Mouse (Mus musculus): ENCODE results near the gene Hdhd5.

DNA sequence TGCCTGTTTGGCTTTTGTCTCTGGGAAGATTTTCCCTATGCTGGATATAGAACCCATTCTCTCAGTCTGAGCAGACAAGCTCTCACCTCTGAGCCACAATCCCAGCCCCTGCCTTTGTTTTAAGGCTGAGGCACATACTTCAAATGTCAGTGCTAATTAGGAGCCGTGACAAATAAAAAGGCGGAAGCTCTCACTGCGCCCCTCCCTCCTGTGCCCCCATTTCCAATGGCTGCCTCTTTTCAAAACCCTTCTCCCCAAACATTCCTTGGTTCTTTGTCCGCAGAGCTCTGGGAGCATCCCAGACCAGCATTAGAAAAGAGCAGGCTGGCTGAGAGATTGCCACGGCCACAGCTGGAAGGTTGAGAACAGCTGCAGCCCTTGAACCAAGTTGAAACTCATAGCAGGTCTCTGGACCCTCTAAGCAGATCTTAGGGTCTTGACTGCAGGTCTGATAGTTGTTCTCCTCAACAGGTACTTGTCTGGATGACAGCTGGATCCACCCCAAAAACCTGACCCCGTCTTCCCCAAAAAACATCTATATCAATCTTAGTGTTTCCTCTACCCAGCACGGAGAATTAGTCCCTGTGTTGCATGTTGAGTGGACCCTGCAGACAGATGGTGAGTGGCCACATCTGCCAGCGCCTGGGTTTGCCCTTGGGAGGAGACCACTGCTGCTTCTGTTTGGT, 58.5 kb downstream of the Hdhd5 start:
- TF ChIP-seq CTCF (IDR thresholded peaks at IDR 0.05; ENCODE audit: borderline replicate concordance, control insufficient read depth, extremely low read depth, insufficient read depth, low read length, poor library complexity) = no peak
- TF ChIP-seq POLR2A (IDR thresholded peaks at IDR 0.05; ENCODE audit: control insufficient read depth, extremely low read depth, insufficient read depth, low read length, poor library complexity) = no peak
